15 mouse cellular contexts compared by ENCODE assay signal in the genomic region with DNA sequence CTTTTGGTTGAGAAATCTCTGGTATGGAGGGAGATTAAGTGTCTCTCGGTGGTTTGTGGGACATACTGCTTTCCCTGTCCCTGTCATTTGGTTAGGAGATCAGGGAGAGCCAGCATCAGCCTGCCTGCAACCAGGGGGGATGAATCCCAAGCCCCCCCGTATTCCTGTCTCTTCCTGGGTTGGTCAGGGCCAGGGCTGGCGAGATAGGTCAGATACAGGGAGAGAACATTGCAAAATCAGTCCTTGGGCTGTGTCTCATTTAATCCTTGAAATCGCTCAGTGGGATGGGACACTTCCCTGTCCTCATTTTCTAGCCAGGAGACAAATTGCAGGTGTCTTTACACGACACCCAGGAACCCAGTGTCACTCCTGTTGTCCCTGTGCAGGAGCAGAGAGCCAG. TPM values are rescaled to one million over a fixed set of nuclear protein-coding genes. Genes with fewer than 3 reads are reported as not detected.
"Had no signal": no experiment of that assay in that cellular context is flagged by ENCODE, and none has a peak within 500 bp of the region (broad histone marks: within the 10 kb centered on the region; RNA-seq: fewer than 3 reads in every experiment).

No protein-coding gene starts in this region.

- H3K36me3 ChIP-seq: kidney, embryonic 15.5 days; midbrain, embryonic 13.5 days; neural tube, embryonic 15.5 days had no signal

- H3K4me1 ChIP-seq: midbrain, embryonic 13.5 days; neural tube, embryonic 15.5 days had no signal

- H3K9me3 ChIP-seq: midbrain, embryonic 13.5 days had no signal

- H3K27ac ChIP-seq: kidney, embryonic 15.5 days; liver, embryonic 14.5 days; midbrain, embryonic 13.5 days; neural tube, embryonic 15.5 days had no signal

- H3K4me2 ChIP-seq: kidney, embryonic 15.5 days; midbrain, embryonic 13.5 days; neural tube, embryonic 15.5 days had no signal

- H3K27me3 ChIP-seq: kidney, embryonic 15.5 days; midbrain, embryonic 13.5 days; neural tube, embryonic 15.5 days had no signal

- H3K4me3 ChIP-seq: kidney, embryonic 15.5 days; midbrain, embryonic 13.5 days; myocyte; neural tube, embryonic 15.5 days had no signal

- DNase-seq: kidney, postnatal 14 days; liver; lung, adult 18-20 months; retina, postnatal 1 day; right cerebral cortex, postnatal 4 days; spleen, adult 18-20 months; thymus, adult 18-20 months; thymus, postnatal 14 days had no signal

- ATAC-seq: midbrain, embryonic 13.5 days had no signal

- H3K9ac ChIP-seq: kidney, embryonic 15.5 days; liver, embryonic 14.5 days; midbrain, embryonic 13.5 days; neural tube, embryonic 15.5 days had no signal

RNA-seq across cellular contexts. Expression of gene Gm20431, which starts 38.7 kb away (rescaled TPM):
- polyA plus RNA-seq: large intestine, adult 2 months; neural tube, embryonic 11.5 days had no signal
